Mouse (Mus musculus): ENCODE data around the gene Gramd2.

DNA sequence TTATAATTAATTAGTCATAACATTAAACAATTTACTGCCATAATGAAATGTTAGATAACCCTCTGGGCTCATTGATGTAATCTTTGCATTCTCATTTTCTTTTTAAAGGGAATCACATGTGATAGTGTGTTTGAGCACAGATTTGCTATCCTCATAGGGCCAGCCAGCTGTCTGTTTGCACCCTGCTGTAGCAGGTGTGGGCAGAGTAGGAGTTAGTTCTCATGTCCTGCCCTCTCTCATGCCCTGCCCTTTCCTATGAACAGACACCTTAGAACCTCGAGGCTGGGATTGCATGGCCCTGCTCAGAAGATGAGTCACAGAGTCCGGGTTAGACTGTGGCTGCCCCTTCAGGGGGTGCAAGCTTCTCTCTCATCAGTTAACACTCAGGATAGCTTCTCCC lies 6.5 kb upstream of the Gramd2 start:
- TF ChIP-seq CTCF (IDR thresholded peaks at IDR 0.05; ENCODE audit: low read depth, low read length) (no peak), POLR2A (IDR thresholded peaks at IDR 0.05; ENCODE audit: borderline replicate concordance, low read depth, low read length) (no peak)
